Mouse (Mus musculus) adrenal gland, postnatal 14 days (tissue): Measurements from ENCODE around the gene Gbf1. TPM values are rescaled to one million over a fixed set of nuclear protein-coding genes. Genes with fewer than 3 reads are reported as not detected.
A peak's percentile ranks its signal among the peaks of the same experiment; 100 is the strongest.
"Not testable (repeated sequence)": the region's sequence is repeated elsewhere in the genome, so short reads cannot be mapped to it uniquely, and the experiment has no call there.

Experiments
- DNase-seq: peaks from one replicate; pipeline ENCODE4 v3.0.0; 2021; ENCODE audit warnings: mixed read lengths
- long read RNA-seq, 2 experiments: library from polyadenylated mRNA; stranded (forward); transcript quantifications; one replicate each; pipeline ENCODE4 v2.0.0; 2021
- total RNA-seq: library from RNA; stranded (reverse); gene quantifications from 2 replicates; pipeline ENCODE4 v1.2.3, GENCODE M21; 2021

Gbf1 gene
- total RNA-seq: 62.8 and 74.8 TPM in 2 replicates
- long read RNA-seq, experiment 1, full-length matches to known transcripts: 2 of 20 reads
- long read RNA-seq, experiment 1, partial matches to known transcripts: 14 of 20 reads
- long read RNA-seq, experiment 1, other reads (novel, unspliced or antisense): 4 of 20 reads
- long read RNA-seq, experiment 2, partial matches to known transcripts: 10 of 13 reads
- long read RNA-seq, experiment 2, other reads (novel, unspliced or antisense): 3 of 13 reads

- peak; percentile 95 for DNase-seq
Observed at GRCm38 (mm10) chr19:46152127-46152803, at the start of gene Gbf1. Gbf1 (plus strand) TSS chr19:46152509.

- DNase-seq: peak; percentile 75
Observed at GRCm38 (mm10) chr19:46103437-46104186, 48.7 kb upstream of the Gbf1 start.

- DNase-seq: no peak
Observed at GRCm38 (mm10) chr19:46104187-46104557, 48.1 kb upstream of the Gbf1 start.

- DNase-seq: no peak
Observed at GRCm38 (mm10) chr19:46110214-46110613, 42.1 kb upstream of the Gbf1 start.

DNA sequence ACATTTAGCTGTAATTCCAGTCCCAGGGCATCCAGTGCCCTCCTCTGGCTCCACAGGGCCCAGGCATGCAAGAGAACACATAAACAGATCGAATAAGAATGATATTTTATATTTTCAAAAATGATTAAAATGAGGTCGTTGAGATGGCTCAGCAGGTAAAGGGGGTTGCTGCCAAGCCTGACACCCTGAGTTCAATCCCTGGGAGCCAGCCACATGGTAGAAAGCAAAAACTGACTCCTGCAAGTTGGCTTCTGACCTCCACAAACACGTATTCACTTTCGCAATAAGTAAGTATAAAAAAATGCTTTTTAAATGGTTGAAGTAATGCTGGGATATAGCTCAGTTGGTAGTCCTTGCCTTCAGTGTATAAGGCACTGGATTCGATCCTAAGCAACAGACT is 41.5 kb upstream of the Gbf1 start:
- DNase-seq: no peak

GRCm38 (mm10) chr19:46114617-46115016 is 37.7 kb upstream of the Gbf1 start:
- DNase-seq: no peak

DNA sequence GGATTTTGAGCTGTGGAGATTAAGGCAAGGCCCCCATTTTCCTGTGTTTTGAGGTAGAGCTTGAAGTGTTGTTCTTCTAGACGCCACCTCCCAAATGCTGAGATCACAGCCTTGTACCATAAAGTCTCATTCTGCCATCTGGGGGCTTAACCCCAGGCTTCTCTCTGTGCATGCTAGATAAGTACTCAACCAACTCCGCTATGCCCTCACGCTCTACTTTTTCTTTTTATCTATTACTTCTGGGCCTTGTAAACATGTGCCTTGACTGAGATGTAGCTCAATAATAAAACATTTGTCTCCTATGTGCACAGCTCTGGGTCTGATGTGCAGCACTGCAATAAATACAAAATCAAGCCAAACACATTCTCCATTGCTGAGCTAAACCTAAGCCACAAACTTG is 32.9 kb upstream of the Gbf1 start:
- DNase-seq: no peak

- DNase-seq: no peak
Observed at GRCm38 (mm10) chr19:46120872-46121271, 31.4 kb upstream of the Gbf1 start.

GRCm38 (mm10) chr19:46123876-46124275 is 28.4 kb upstream of the Gbf1 start:
- no peak for DNase-seq

DNA sequence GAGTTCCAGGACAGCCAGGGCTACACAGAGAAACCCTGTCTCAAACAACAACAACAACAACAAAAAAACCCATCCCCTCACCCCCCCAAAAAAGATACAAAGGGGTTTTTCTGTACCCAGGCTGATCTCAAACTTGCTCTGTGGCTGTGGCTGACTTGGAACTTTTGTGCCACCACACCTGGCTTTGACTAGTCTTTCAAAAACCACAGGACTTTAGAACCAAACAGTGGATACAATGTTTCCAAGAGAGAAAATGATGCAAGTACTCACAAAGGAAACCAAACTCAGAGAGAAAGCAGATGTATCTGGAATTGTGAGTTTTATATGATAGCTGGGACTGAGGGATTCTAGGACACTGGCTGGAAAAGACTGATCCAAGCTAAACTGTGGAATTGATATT is 27.7 kb upstream of the Gbf1 start:
- DNase-seq: no peak

DNA sequence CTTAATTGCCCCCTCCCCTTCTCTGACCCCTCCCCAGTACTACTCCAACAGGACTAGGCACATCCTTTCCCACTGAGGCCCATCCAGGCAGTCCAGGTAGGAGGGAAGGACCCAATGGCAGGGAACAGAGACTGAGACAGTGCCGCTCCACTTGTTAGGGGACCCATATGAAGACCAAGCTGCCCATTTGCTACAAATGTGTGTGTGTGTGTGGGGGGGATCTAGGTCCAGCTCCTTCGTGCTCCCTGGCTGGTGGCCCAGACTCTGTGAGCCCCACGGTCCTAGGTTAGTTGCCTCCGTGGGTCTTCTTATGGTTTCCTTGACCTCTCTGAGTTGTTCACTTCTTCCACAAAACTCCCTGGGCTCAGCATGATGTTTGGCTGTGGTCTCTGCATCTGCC is 26.0 kb upstream of the Gbf1 start:
- DNase-seq: no peak

DNA sequence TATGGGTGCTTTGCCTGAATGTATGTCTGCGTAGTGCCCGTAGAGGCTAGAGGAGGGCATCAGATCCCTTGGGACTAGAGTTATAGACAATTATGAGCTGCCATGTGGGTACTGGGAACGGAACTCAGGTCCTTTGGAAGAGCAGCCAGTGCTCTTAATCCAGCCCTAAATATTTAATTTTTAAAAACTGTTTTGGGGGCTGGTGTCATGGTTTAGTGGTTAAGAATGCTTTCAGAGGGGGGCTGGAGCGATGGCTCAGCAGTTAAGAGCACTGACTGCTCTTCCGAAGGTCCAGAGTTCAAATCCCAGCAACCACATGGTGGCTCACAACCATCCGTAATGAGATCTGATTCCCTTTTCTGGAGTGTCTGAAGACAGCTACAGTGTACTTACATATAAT is 22.6 kb upstream of the Gbf1 start:
- not testable (repeated sequence) for DNase-seq

- no peak for DNase-seq
Observed at GRCm38 (mm10) chr19:46131283-46131682, 21.0 kb upstream of the Gbf1 start.

- peak; percentile 79 for DNase-seq
Observed at GRCm38 (mm10) chr19:46131694-46132525, 20.4 kb upstream of the Gbf1 start, which contains the start of gene Elovl3. Elovl3 (plus strand) TSS chr19:46131897.

GRCm38 (mm10) chr19:46132577-46132976 is 19.7 kb upstream of the Gbf1 start:
- DNase-seq: no peak

DNA sequence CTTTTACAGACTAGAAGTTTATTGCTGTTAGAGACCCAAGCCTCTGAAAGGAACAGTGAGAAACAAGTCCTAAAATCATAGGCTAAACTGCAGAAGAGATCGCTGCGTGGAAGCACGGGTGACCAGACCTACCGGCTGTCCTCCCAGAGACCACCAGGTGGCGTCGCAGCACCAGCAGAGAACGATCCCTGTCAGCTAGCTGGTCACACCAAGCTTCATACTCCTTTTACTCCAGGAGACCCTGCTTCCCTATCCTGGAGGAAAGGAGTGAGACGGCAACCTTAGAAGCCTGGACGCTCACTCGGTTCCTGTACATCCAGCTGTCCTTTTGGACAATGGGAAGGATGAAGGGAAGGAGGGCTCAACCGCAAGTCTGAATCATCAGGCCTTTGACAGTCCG is 17.0 kb upstream of the Gbf1 start:
- DNase-seq: peak; percentile 94

GRCm38 (mm10) chr19:46135789-46136638 is 16.3 kb upstream of the Gbf1 start:
- DNase-seq: peak; percentile 62

DNA sequence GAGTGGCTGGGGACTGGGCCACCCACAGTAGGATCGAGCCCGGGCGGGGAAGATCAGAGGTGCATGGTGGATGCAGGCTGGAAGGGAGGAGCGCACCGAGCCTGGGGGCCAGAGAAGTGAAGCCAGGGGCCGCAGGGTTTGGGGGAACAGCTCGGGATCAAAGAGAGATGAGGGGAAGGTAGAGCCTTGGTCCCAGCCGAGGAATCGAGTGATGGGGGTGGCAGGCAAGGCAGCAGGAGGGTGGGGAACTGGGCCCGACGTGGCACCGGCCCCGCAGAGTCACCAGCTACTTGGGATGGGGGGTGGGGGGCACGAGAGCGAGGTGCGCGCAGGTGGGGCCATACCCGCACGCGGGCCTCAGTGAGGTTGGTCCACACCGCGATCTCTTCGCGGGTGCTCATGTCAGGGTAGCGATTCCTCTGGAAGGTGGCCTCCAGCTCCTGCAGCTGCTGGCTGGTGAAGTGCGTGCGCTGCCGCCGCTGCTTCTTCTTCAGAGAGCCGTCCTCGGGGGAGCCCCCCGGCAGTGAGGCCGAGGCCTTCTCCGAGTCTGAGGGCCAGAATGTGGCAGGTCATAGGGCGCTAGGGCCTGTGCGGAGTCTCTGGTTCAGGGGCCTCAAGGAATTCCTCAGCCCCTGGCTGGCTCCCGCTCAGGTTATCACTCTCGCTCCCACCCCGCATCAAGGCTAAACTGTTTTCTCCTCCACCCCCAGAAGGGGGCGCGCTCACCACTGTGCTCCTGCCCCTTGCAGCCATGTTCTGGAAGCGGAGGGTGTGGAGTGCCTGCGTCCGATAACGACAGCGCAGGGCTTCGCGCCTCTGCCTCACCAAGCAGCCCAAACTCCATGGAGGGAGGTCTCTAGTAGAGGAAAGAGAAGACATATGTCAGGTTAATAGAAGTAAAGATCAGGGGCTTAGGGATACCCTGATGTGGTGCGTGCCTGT is 15.4 kb upstream of the Gbf1 start:
- DNase-seq: peak; percentile 91

GRCm38 (mm10) chr19:46140324-46140723 is 12.0 kb upstream of the Gbf1 start:
- DNase-seq: no peak

GRCm38 (mm10) chr19:46141091-46141490 is 11.2 kb upstream of the Gbf1 start:
- no peak for DNase-seq
